Mouse (Mus musculus): ENCODE measurements at regions not wholly inside any gene's neighbourhood (a gene's known extent, or its start where the extent isn't known, plus 50 kb on each side); places are given as distances from the start of the nearest gene placed in this dataset.

- H3K9ac ChIP-seq (ENCODE audit: low read depth, low read length) = no peak overlapping the region
- no peaks in the 10 kb centered on the region for H3K36me3 ChIP-seq (ENCODE audit: control insufficient read depth, insufficient read depth, low read length)
- H3K4me1 ChIP-seq (ENCODE audit: control insufficient read depth, insufficient read depth, low read length) = no peaks in the 10 kb centered on the region
- no peaks in the 10 kb centered on the region for H3K79me2 ChIP-seq (ENCODE audit: control insufficient read depth, insufficient read depth, low read length)
- DNase-seq (ENCODE audit: extremely low read depth, low read depth, low spot score) = no peak
- H3K27ac ChIP-seq (replicated peaks; ENCODE audit: insufficient read depth, low read depth, low read length) = no peak overlapping the region
- WGBS = 66% methylated on average over 9 of the region's 9 CpGs
- no peaks in the 10 kb centered on the region for H3K27me3 ChIP-seq (ENCODE audit: control insufficient read depth, insufficient read depth, low read length)
- no peak overlapping the region for H3K4me3 ChIP-seq (ENCODE audit: insufficient read depth, low read depth, low read length)
- TF ChIP-seq CTCF (IDR thresholded peaks at IDR 0.05; ENCODE audit: low read depth, low read length) (no peak), POLR2A (IDR thresholded peaks at IDR 0.05; ENCODE audit: extremely low read depth, insufficient read depth, low read length) (no peak)
Observed at GRCm38 (mm10) chr4:84199181-84199656, 475.9 kb downstream of the Bnc2 start.

- Histone ChIP-seq H3K4me3 (ENCODE audit: insufficient read depth, low read depth, low read length) (no peak overlapping the region), H3K4me1 (ENCODE audit: control insufficient read depth, insufficient read depth, low read length) (no peaks in the 10 kb centered on the region; the same call in 1 of the 2 replicates), H3K9ac (ENCODE audit: low read depth, low read length) (no peak overlapping the region), H3K27ac (replicated peaks; ENCODE audit: insufficient read depth, low read depth, low read length) (no peak overlapping the region), H3K79me2 (ENCODE audit: control insufficient read depth, insufficient read depth, low read length) (no peaks in the 10 kb centered on the region), H3K27me3 (ENCODE audit: control insufficient read depth, insufficient read depth, low read length) (no peaks in the 10 kb centered on the region), H3K36me3 (ENCODE audit: control insufficient read depth, insufficient read depth, low read length) (no peaks in the 10 kb centered on the region)
- 72% methylated on average over 3 of the region's 3 CpGs for WGBS
- TF ChIP-seq POLR2A (IDR thresholded peaks at IDR 0.05; ENCODE audit: extremely low read depth, insufficient read depth, low read length) (no peak), CTCF (IDR thresholded peaks at IDR 0.05; ENCODE audit: low read depth, low read length) (no peak)
- no peak for DNase-seq (ENCODE audit: extremely low read depth, low read depth, low spot score)
Observed at GRCm38 (mm10) chr4:84201001-84201400, 474.1 kb downstream of the Bnc2 start.

- Histone ChIP-seq H3K79me2 (ENCODE audit: control insufficient read depth, insufficient read depth, low read length) (no peaks in the 10 kb centered on the region), H3K9ac (ENCODE audit: low read depth, low read length) (no peak overlapping the region), H3K27me3 (ENCODE audit: control insufficient read depth, insufficient read depth, low read length) (no peaks in the 10 kb centered on the region), H3K4me1 (ENCODE audit: control insufficient read depth, insufficient read depth, low read length) (no peaks in the 10 kb centered on the region; the same call in 1 of the 2 replicates), H3K4me3 (ENCODE audit: insufficient read depth, low read depth, low read length) (no peak overlapping the region), H3K27ac (replicated peaks; ENCODE audit: insufficient read depth, low read depth, low read length) (no peak overlapping the region), H3K36me3 (ENCODE audit: control insufficient read depth, insufficient read depth, low read length) (no peaks in the 10 kb centered on the region)
- TF ChIP-seq CTCF (IDR thresholded peaks at IDR 0.05; ENCODE audit: low read depth, low read length) (no peak), POLR2A (IDR thresholded peaks at IDR 0.05; ENCODE audit: extremely low read depth, insufficient read depth, low read length) (no peak)
- WGBS = 68% methylated on average over 2 of the region's 2 CpGs
- no peak for DNase-seq (ENCODE audit: extremely low read depth, low read depth, low spot score)
Observed at GRCm38 (mm10) chr4:84202231-84202630, 472.8 kb downstream of the Bnc2 start.

- H3K9ac ChIP-seq (ENCODE audit: low read depth, low read length) = no peak overlapping the region
- H3K4me1 ChIP-seq (ENCODE audit: control insufficient read depth, insufficient read depth, low read length) = no peaks in the 10 kb centered on the region; the same call in 1 of the 2 replicates
- no peak for DNase-seq (ENCODE audit: extremely low read depth, low read depth, low spot score)
- WGBS = 69% methylated on average over 1 of the region's 1 CpGs
- no peaks in the 10 kb centered on the region for H3K36me3 ChIP-seq (ENCODE audit: control insufficient read depth, insufficient read depth, low read length)
- TF ChIP-seq CTCF (IDR thresholded peaks at IDR 0.05; ENCODE audit: low read depth, low read length) (no peak), POLR2A (IDR thresholded peaks at IDR 0.05; ENCODE audit: extremely low read depth, insufficient read depth, low read length) (no peak)
- H3K4me3 ChIP-seq (ENCODE audit: insufficient read depth, low read depth, low read length) = no peak overlapping the region
- H3K27ac ChIP-seq (replicated peaks; ENCODE audit: insufficient read depth, low read depth, low read length) = no peak overlapping the region
- H3K79me2 ChIP-seq (ENCODE audit: control insufficient read depth, insufficient read depth, low read length) = no peaks in the 10 kb centered on the region
- no peaks in the 10 kb centered on the region for H3K27me3 ChIP-seq (ENCODE audit: control insufficient read depth, insufficient read depth, low read length)
Observed at GRCm38 (mm10) chr4:84203680-84204079, 471.4 kb downstream of the Bnc2 start.

GRCm38 (mm10) chr4:84204777-84205176 is 470.3 kb downstream of the Bnc2 start:
- TF ChIP-seq CTCF (IDR thresholded peaks at IDR 0.05; ENCODE audit: low read depth, low read length) (no peak), POLR2A (IDR thresholded peaks at IDR 0.05; ENCODE audit: extremely low read depth, insufficient read depth, low read length) (no peak)
- Histone ChIP-seq H3K79me2 (ENCODE audit: control insufficient read depth, insufficient read depth, low read length) (no peaks in the 10 kb centered on the region), H3K27ac (replicated peaks; ENCODE audit: insufficient read depth, low read depth, low read length) (no peak overlapping the region), H3K27me3 (ENCODE audit: control insufficient read depth, insufficient read depth, low read length) (no peaks in the 10 kb centered on the region), H3K9ac (ENCODE audit: low read depth, low read length) (no peak overlapping the region), H3K4me1 (ENCODE audit: control insufficient read depth, insufficient read depth, low read length) (no peaks in the 10 kb centered on the region; the same call in 1 of the 2 replicates), H3K4me3 (ENCODE audit: insufficient read depth, low read depth, low read length) (no peak overlapping the region), H3K36me3 (ENCODE audit: control insufficient read depth, insufficient read depth, low read length) (no peaks in the 10 kb centered on the region)
- DNase-seq (ENCODE audit: extremely low read depth, low read depth, low spot score) = peak; percentile 38

GRCm38 (mm10) chr4:84208175-84208574 is 466.9 kb downstream of the Bnc2 start:
- DNase-seq (ENCODE audit: extremely low read depth, low read depth, low spot score) = no peak
- 85% methylated on average over 1 of the region's 1 CpGs for WGBS
- Histone ChIP-seq H3K27me3 (ENCODE audit: control insufficient read depth, insufficient read depth, low read length) (no peaks in the 10 kb centered on the region), H3K79me2 (ENCODE audit: control insufficient read depth, insufficient read depth, low read length) (no peaks in the 10 kb centered on the region), H3K36me3 (ENCODE audit: control insufficient read depth, insufficient read depth, low read length) (no peaks in the 10 kb centered on the region), H3K9ac (ENCODE audit: low read depth, low read length) (no peak overlapping the region), H3K4me1 (ENCODE audit: control insufficient read depth, insufficient read depth, low read length) (no peaks in the 10 kb centered on the region; the same call in 1 of the 2 replicates), H3K4me3 (ENCODE audit: insufficient read depth, low read depth, low read length) (no peak overlapping the region), H3K27ac (replicated peaks; ENCODE audit: insufficient read depth, low read depth, low read length) (no peak overlapping the region)
- TF ChIP-seq POLR2A (IDR thresholded peaks at IDR 0.05; ENCODE audit: extremely low read depth, insufficient read depth, low read length) (no peak), CTCF (IDR thresholded peaks at IDR 0.05; ENCODE audit: low read depth, low read length) (no peak)

Data from liver, adult 2 months (tissue).